Mouse (Mus musculus): ENCODE data around the gene Gdf9. TPM values are rescaled to one million over a fixed set of nuclear protein-coding genes. Genes with fewer than 3 reads are reported as not detected.
"Not testable (repeated sequence)": the region's sequence is repeated elsewhere in the genome, so short reads cannot be mapped to it uniquely, and the experiment has no call there.

Gene Gdf9
- polyA plus RNA-seq, 1 experiment from 2014 or later = 1.2 TPM

GRCm38 (mm10) chr11:53425251-53425650 lies 5.6 kb upstream of the Gdf9 start:
- ATAC-seq (ENCODE audit: low FRiP score, low TSS enrichment) = no peak
- H3K4me3 ChIP-seq (ENCODE audit: low read length) = no peak overlapping the region
- 49% methylated on average over 3 of the region's 3 CpGs for WGBS
- H3K4me2 ChIP-seq (replicated peaks; ENCODE audit: low read depth, low read length) = no peak overlapping the region
- no peaks in the 10 kb centered on the region for H3K27me3 ChIP-seq (ENCODE audit: control insufficient read depth, insufficient read depth, low read length)
- H3K9ac ChIP-seq (ENCODE audit: low read depth, low read length) = no peak overlapping the region
- no peaks in the 10 kb centered on the region for H3K9me3 ChIP-seq (ENCODE audit: control insufficient read depth, low read length)
- peaks cover 6% of the 10 kb centered on the region; the same call in 1 of the 2 replicates for H3K4me1 ChIP-seq (ENCODE audit: control insufficient read depth, insufficient read depth, low read length)
- H3K36me3 ChIP-seq (ENCODE audit: control insufficient read depth, insufficient read depth, low read length) = peaks cover 13% of the 10 kb centered on the region
- no peak overlapping the region for H3K27ac ChIP-seq (ENCODE audit: low read depth, low read length)

DNA sequence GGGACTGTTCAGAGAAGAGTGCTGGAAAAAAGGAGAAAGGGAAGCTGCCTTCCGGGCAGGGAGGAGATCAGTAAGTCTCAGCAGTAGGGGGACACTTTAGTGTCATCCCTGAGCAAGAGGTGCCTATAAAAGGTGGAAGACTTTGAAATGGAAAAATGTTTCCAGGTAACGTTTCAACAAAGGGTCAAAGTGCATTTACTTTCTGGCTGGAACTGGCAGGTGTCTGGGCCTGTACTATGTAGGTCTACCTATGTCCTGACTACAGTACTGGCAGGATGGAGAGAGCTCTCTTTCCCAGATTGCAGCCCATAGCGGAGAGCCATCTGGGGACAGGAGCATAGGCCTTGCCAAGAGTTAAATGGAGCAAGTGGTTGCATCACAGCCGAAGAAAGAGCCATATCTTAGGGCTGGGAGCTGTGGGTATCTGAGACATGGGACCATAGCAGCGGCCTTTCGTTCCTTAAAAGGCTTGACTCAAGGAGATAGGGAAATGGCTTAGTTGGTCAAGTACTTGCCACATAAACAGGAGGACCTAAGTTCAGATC lies 5.0 kb upstream of the Gdf9 start:
- 81% methylated on average over 6 of the region's 6 CpGs for WGBS
- Histone ChIP-seq H3K9ac (ENCODE audit: low read depth, low read length) (no peak overlapping the region), H3K4me2 (replicated peaks; ENCODE audit: low read depth, low read length) (no peak overlapping the region), H3K36me3 (ENCODE audit: control insufficient read depth, insufficient read depth, low read length) (peaks cover 13% of the 10 kb centered on the region), H3K9me3 (ENCODE audit: control insufficient read depth, low read length) (no peaks in the 10 kb centered on the region), H3K27ac (ENCODE audit: low read depth, low read length) (no peak overlapping the region), H3K4me3 (ENCODE audit: low read length) (no peak overlapping the region), H3K4me1 (ENCODE audit: control insufficient read depth, insufficient read depth, low read length) (peaks cover 6% of the 10 kb centered on the region; the same call in 1 of the 2 replicates), H3K27me3 (ENCODE audit: control insufficient read depth, insufficient read depth, low read length) (no peaks in the 10 kb centered on the region)
- no peak for ATAC-seq (ENCODE audit: low FRiP score, low TSS enrichment)

DNA sequence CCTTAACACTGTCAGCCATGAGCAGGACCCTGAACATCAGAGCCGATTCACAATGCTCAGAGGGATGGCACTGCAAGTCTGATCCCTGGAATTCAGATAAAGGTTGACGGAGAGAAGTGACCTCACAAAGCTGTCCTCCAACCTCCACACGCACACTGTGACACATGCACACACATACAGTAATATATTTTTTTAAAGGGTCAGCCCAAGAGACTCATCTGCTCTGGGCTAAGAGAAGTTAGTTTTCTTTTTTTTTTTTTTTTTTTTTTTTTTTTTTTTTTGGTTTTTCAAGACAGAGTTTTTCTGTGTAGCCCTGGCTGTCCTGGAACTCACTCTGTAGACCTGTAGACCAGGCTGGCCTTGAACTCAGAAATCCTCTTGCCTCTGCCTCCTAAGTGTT lies 3.9 kb upstream of the Gdf9 start:
- not testable (repeated sequence) for H3K4me3 ChIP-seq (ENCODE audit: low read length); H3K27me3 ChIP-seq (ENCODE audit: control insufficient read depth, insufficient read depth, low read length); ATAC-seq (ENCODE audit: low FRiP score, low TSS enrichment); H3K4me2 ChIP-seq (replicated peaks; ENCODE audit: low read depth, low read length); H3K36me3 ChIP-seq (ENCODE audit: control insufficient read depth, insufficient read depth, low read length); H3K27ac ChIP-seq (ENCODE audit: low read depth, low read length); H3K9ac ChIP-seq (ENCODE audit: low read depth, low read length); H3K9me3 ChIP-seq (ENCODE audit: control insufficient read depth, low read length)
- H3K4me1 ChIP-seq (ENCODE audit: control insufficient read depth, insufficient read depth, low read length) = peaks cover 11% of the 10 kb centered on the region; the same call in 1 of the 2 replicates
- 83% methylated on average over 3 of the region's 3 CpGs for WGBS

DNA sequence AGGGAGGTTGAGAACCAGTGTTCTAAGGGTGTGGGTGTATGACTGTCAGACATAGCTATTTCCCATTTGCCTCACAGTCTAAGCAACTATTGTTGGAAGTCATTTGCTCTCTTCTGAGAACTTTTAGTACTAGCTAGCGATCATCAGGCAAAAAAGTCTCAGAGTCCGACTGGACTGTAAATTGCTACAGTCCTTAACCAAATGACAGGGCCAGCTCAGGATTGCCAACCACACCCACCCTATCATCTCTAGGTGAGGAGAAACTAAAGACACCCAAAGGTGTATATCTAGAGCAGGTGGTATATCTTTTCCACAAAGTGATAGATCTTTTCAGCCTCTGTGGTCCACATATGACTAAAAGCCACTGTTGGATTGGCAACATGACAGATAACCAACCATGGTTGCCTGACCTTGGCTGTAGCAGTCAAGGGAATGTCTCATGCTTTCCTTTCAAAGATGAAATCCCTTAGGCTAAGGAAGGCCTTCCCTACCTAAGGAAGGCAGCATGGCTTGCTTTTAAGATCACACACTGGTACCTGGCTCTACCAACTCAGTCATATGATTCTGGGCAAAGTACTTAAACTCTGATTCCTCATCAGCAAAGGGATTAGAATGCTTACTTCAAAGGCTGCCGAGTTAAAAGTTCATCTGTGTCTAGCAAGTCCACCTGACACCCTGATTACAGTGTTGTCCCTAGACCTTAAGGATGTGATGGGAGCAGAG lies 2.7 kb upstream of the Gdf9 start:
- Histone ChIP-seq H3K4me2 (replicated peaks; ENCODE audit: low read depth, low read length) (no peak overlapping the region), H3K4me3 (ENCODE audit: low read length) (no peak overlapping the region), H3K9me3 (ENCODE audit: control insufficient read depth, low read length) (no peaks in the 10 kb centered on the region), H3K27ac (ENCODE audit: low read depth, low read length) (no peak overlapping the region), H3K9ac (ENCODE audit: low read depth, low read length) (no peak overlapping the region), H3K27me3 (ENCODE audit: control insufficient read depth, insufficient read depth, low read length) (no peaks in the 10 kb centered on the region), H3K36me3 (ENCODE audit: control insufficient read depth, insufficient read depth, low read length) (peaks cover 10% of the 10 kb centered on the region), H3K4me1 (ENCODE audit: control insufficient read depth, insufficient read depth, low read length) (peaks cover 11% of the 10 kb centered on the region; the same call in 1 of the 2 replicates)
- 95% methylated on average over 3 of the region's 3 CpGs for WGBS
- no peak for ATAC-seq (ENCODE audit: low FRiP score, low TSS enrichment)

DNA sequence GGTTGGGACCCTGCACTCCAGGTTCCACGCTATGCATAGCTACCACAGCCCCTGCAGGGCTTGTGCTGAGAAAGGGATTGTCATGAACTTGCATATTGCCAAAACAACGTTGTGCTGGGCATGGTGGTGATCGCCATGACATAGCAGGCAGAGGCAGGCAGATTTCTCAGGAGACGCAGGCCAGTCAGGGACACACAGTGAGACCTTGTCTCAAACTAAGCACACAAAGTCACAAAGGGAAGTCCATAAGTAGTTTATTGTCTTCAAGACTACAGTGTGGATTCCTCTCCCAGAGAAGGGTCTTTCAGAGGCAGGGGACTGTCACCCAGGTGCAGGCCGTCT lies 2.1 kb upstream of the Gdf9 start:
- 94% methylated on average over 5 of the region's 5 CpGs for WGBS
- H3K4me1 ChIP-seq (ENCODE audit: control insufficient read depth, insufficient read depth, low read length) = peaks cover 11% of the 10 kb centered on the region; the same call in 1 of the 2 replicates
- H3K27me3 ChIP-seq (ENCODE audit: control insufficient read depth, insufficient read depth, low read length) = no peaks in the 10 kb centered on the region
- H3K27ac ChIP-seq (ENCODE audit: low read depth, low read length) = no peak overlapping the region
- H3K36me3 ChIP-seq (ENCODE audit: control insufficient read depth, insufficient read depth, low read length) = peaks cover 10% of the 10 kb centered on the region
- no peak overlapping the region for H3K4me3 ChIP-seq (ENCODE audit: low read length)
- H3K9ac ChIP-seq (ENCODE audit: low read depth, low read length) = no peak overlapping the region
- H3K4me2 ChIP-seq (replicated peaks; ENCODE audit: low read depth, low read length) = no peak overlapping the region
- no peak for ATAC-seq (ENCODE audit: low FRiP score, low TSS enrichment)
- H3K9me3 ChIP-seq (ENCODE audit: control insufficient read depth, low read length) = no peaks in the 10 kb centered on the region

- H3K36me3 ChIP-seq (ENCODE audit: control insufficient read depth, insufficient read depth, low read length) = peaks cover 10% of the 10 kb centered on the region
- peaks cover 11% of the 10 kb centered on the region; the same call in 1 of the 2 replicates for H3K4me1 ChIP-seq (ENCODE audit: control insufficient read depth, insufficient read depth, low read length)
- H3K27ac ChIP-seq (ENCODE audit: low read depth, low read length) = no peak overlapping the region
- no peak overlapping the region; the same call in 1 of the 2 replicates for H3K4me2 ChIP-seq (replicated peaks; ENCODE audit: low read depth, low read length)
- H3K9me3 ChIP-seq (ENCODE audit: control insufficient read depth, low read length) = no peaks in the 10 kb centered on the region
- H3K27me3 ChIP-seq (ENCODE audit: control insufficient read depth, insufficient read depth, low read length) = no peaks in the 10 kb centered on the region
- peak overlapping the region; percentile 79; the same call in 1 of the 2 replicates for H3K4me3 ChIP-seq (ENCODE audit: low read length)
- no peak overlapping the region for H3K9ac ChIP-seq (ENCODE audit: low read depth, low read length)
- no peak for ATAC-seq (ENCODE audit: low FRiP score, low TSS enrichment)
Measured at GRCm38 (mm10) chr11:53429182-53429581, 1.6 kb upstream of the Gdf9 start.

- WGBS = under 1% methylated on average over 34 of the region's 34 CpGs
- H3K36me3 ChIP-seq (ENCODE audit: control insufficient read depth, insufficient read depth, low read length) = peaks cover 10% of the 10 kb centered on the region
- H3K27me3 ChIP-seq (ENCODE audit: control insufficient read depth, insufficient read depth, low read length) = no peaks in the 10 kb centered on the region
- H3K4me1 ChIP-seq (ENCODE audit: control insufficient read depth, insufficient read depth, low read length) = peaks cover 11% of the 10 kb centered on the region; the same call in 1 of the 2 replicates
- peak; percentile 43; the same call in 1 of the 2 replicates for ATAC-seq (ENCODE audit: low FRiP score, low TSS enrichment)
- no peaks in the 10 kb centered on the region for H3K9me3 ChIP-seq (ENCODE audit: control insufficient read depth, low read length)
- peak overlapping the region; percentile 10; the same call in 1 of the 2 replicates for H3K27ac ChIP-seq (ENCODE audit: low read depth, low read length)
- peak overlapping the region; percentile 79 for H3K4me3 ChIP-seq (ENCODE audit: low read length)
- peak overlapping the region; percentile 76 for H3K4me2 ChIP-seq (replicated peaks; ENCODE audit: low read depth, low read length)
- peak overlapping the region; percentile 92 for H3K9ac ChIP-seq (ENCODE audit: low read depth, low read length)
Measured at GRCm38 (mm10) chr11:53430300-53430669, 538 bp upstream of the Gdf9 start.

GRCm38 (mm10) chr11:53431347-53432056 lies 679 bp downstream of the Gdf9 start:
- peak overlapping the region; percentile 12; the same call in 1 of the 2 replicates for H3K27ac ChIP-seq (ENCODE audit: low read depth, low read length)
- no peak; the same call in 1 of the 2 replicates for ATAC-seq (ENCODE audit: low FRiP score, low TSS enrichment)
- peaks cover 11% of the 10 kb centered on the region; the same call in 1 of the 2 replicates for H3K4me1 ChIP-seq (ENCODE audit: control insufficient read depth, insufficient read depth, low read length)
- peaks cover 10% of the 10 kb centered on the region for H3K36me3 ChIP-seq (ENCODE audit: control insufficient read depth, insufficient read depth, low read length)
- peak overlapping the region; percentile 57 for H3K4me2 ChIP-seq (replicated peaks; ENCODE audit: low read depth, low read length)
- H3K27me3 ChIP-seq (ENCODE audit: control insufficient read depth, insufficient read depth, low read length) = no peaks in the 10 kb centered on the region
- H3K4me3 ChIP-seq (ENCODE audit: low read length) = peak overlapping the region; percentile 79
- H3K9ac ChIP-seq (ENCODE audit: low read depth, low read length) = peak overlapping the region; percentile 35; the same call in 1 of the 2 replicates
- 12% methylated on average over 9 of the region's 9 CpGs for WGBS
- no peaks in the 10 kb centered on the region for H3K9me3 ChIP-seq (ENCODE audit: control insufficient read depth, low read length)

GRCm38 (mm10) chr11:53433057-53433456 lies 2.2 kb downstream of the Gdf9 start:
- ATAC-seq (ENCODE audit: low FRiP score, low TSS enrichment) = no peak
- Histone ChIP-seq H3K9me3 (ENCODE audit: control insufficient read depth, low read length) (no peaks in the 10 kb centered on the region), H3K36me3 (ENCODE audit: control insufficient read depth, insufficient read depth, low read length) (peaks cover 9% of the 10 kb centered on the region), H3K4me2 (replicated peaks; ENCODE audit: low read depth, low read length) (no peak overlapping the region), H3K4me1 (ENCODE audit: control insufficient read depth, insufficient read depth, low read length) (peaks cover 11% of the 10 kb centered on the region; the same call in 1 of the 2 replicates), H3K4me3 (ENCODE audit: low read length) (no peak overlapping the region), H3K27ac (ENCODE audit: low read depth, low read length) (no peak overlapping the region), H3K27me3 (ENCODE audit: control insufficient read depth, insufficient read depth, low read length) (no peaks in the 10 kb centered on the region), H3K9ac (ENCODE audit: low read depth, low read length) (no peak overlapping the region)
- WGBS = 58% methylated on average over 6 of the region's 6 CpGs
